Mouse (Mus musculus) layer of hippocampus, adult 9-11 months (tissue): ENCODE measurements around the gene Sp2.

Experiments used
- DNase-seq: peaks from one replicate; pipeline ENCODE4 v3.0.0; 2022

The Sp2 gene

DNA sequence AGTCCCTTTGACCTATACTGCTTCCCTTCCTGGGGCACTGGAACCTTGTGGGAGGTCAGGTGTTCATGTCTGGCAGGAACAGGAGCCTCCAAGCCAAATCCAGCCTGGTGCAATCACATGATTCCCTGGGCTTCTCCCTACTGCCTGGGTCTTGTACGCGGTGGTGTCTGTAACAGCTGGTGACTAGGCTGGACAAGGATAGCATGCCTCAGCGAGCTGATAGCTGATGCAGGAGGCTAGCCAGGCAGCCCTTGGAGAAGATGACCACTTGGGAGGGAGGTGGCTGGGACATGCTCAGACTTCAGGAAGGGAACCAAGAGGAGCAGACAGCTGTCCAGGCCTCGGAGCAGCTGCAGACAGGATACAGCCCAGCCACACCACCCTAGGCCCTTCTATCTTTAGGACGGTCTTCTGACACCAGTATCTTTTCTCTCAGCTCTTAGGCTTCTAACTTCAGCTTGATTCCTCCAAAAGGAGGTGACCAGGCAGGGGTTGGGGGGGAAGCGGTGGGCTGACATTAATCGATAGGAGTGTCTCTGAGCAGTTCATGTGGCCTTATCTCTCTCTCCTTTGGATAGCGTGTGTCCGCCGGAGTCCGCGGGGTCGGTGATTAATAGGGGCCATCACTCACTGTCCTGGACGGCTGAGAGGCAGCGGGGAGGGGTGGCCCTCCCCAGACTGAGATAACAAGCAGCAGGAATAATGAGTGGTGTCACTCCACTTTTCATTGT lies 76.2 kb downstream of the Sp2 start:
- DNase-seq = peak; percentile 74
